Mouse (Mus musculus): Measurements from ENCODE around the gene Rreb1. TPM values are rescaled to one million over a fixed set of nuclear protein-coding genes. Genes with fewer than 3 reads are reported as not detected.

Rreb1 gene
- polyA plus RNA-seq, 1 experiment from 2014 or later = 14.8 TPM

DNA sequence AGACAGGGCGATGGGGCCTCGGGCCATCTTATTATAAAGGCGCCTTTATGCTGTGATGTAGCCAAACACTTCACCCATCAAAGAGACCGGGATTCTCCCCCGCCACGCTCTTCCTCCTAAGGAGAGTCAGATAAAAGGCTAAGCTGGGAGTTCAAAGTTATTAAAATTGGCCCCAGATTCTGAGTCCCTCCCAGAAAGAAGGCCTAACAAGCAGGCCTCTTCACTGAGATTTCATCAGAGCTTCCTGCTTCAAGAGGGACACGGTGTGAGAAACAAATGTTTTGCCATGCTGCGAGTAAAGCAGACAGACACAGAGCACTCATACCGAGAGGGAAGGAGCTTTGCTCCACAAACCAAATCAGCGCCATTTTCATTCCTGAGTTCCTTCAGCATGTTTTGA is 189.4 kb downstream of the Rreb1 start:
- Histone ChIP-seq H3K4me3 (replicated peaks) (no peak overlapping the region), H3K9me3 (replicated peaks) (no peaks in the 10 kb centered on the region), H3K36me3 (no peaks in the 10 kb centered on the region; the same call in 1 of the 2 replicates), H3K4me1 (peaks cover 41% of the 10 kb centered on the region), H3K27me3 (no peaks in the 10 kb centered on the region), H3K27ac (replicated peaks) (no peak overlapping the region; the same call in 1 of the 2 replicates), H3K4me2 (replicated peaks) (peak overlapping the region; percentile 24; the same call in 1 of the 2 replicates), H3K9ac (no peak overlapping the region)
- WGBS = 28% methylated on average over 10 of the region's 10 CpGs
- no peak for ATAC-seq (ENCODE audit: insufficient number of reproducible peaks, low FRiP score, low TSS enrichment, low read depth)

DNA sequence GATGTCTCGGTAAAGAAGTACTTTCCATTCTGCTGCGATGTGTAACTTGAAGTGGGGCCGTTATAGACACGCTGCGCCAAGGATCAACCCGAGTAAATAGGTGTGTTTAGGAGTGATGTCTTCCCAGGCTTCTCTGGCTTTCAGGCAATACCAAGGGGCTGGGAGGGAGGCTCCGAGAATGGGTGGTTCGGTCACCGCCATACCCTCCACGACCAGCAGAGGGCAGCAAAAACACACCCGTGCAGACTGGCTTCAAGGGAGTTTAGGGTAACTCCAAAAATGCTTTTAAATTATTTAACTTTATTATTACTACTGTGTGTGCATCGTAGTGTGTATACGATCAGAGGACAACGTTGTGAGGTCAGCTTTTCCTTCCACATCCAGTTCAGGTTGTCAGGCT is 191.1 kb downstream of the Rreb1 start:
- H3K4me2 ChIP-seq (replicated peaks) = 0 out of 2 replicates have a peak overlapping the region, but pooled peaks have one; percentile 12
- H3K27ac ChIP-seq (replicated peaks) = no peak overlapping the region
- H3K9me3 ChIP-seq (replicated peaks) = no peaks in the 10 kb centered on the region
- no peaks in the 10 kb centered on the region for H3K27me3 ChIP-seq
- no peak overlapping the region for H3K9ac ChIP-seq
- peaks cover 35% of the 10 kb centered on the region for H3K4me1 ChIP-seq
- no peak for ATAC-seq (ENCODE audit: insufficient number of reproducible peaks, low FRiP score, low TSS enrichment, low read depth)
- no peak overlapping the region for H3K4me3 ChIP-seq (replicated peaks)
- WGBS = 7% methylated on average over 14 of the region's 14 CpGs
- no peaks in the 10 kb centered on the region; the same call in 1 of the 2 replicates for H3K36me3 ChIP-seq

DNA sequence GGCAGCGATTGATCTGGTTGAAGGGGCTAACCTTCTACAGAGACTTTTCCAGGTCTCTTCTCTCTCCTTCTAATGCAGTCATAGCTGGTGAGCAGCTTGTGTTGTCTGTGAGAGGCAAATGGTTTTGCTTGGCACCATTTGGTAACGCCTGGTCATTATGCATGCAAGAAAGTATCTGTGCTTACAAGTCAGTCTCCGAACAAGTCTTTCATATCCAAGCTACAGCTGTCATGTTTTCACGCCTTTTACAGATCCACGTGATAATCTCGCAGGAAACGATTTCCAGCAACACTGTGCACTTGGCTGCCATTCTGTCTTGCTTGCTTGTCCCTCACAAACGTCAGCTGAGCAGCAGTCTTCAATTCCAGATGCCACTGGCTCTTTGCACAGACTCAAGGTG is 191.8 kb downstream of the Rreb1 start:
- WGBS = 57% methylated on average over 8 of the region's 8 CpGs
- Histone ChIP-seq H3K9me3 (replicated peaks) (no peaks in the 10 kb centered on the region), H3K4me2 (replicated peaks) (no peak overlapping the region), H3K27me3 (no peaks in the 10 kb centered on the region), H3K9ac (no peak overlapping the region), H3K36me3 (no peaks in the 10 kb centered on the region; the same call in 1 of the 2 replicates), H3K4me1 (peaks cover 29% of the 10 kb centered on the region), H3K4me3 (replicated peaks) (no peak overlapping the region), H3K27ac (replicated peaks) (no peak overlapping the region)
- no peak for ATAC-seq (ENCODE audit: insufficient number of reproducible peaks, low FRiP score, low TSS enrichment, low read depth)

- no peak for ATAC-seq (ENCODE audit: insufficient number of reproducible peaks, low FRiP score, low TSS enrichment, low read depth)
- WGBS = 82% methylated on average over 11 of the region's 11 CpGs
- H3K4me2 ChIP-seq (replicated peaks) = no peak overlapping the region
Observed at GRCm38 (mm10) chr13:37970887-37971530, 192.8 kb downstream of the Rreb1 start.

DNA sequence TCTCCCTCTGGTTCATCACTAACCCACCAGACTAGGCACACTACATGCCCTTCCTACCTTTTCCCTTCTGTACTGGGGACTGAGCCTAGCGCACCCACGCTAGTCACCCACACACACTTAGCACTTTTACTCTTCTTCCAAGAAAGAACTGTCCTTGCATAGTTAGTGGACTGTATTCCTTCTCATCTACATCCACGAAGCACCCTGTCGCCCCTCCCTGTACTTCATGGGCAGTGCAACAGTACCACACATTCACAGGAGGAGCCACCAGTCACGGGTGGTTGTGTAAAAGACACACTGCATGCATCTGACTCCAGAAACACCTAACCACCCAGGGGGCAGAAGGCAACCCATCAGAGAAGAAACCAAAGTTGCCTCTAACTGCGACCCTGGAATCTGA is 195.8 kb downstream of the Rreb1 start:
- no peak overlapping the region for H3K4me2 ChIP-seq (replicated peaks)

More at GRCm38 (mm10) chr13:37970887-37971530, 192.8 kb downstream of the Rreb1 start:
- H3K9me3 ChIP-seq (replicated peaks) = no peaks in the 10 kb centered on the region
- no peak overlapping the region for H3K9ac ChIP-seq
- H3K27ac ChIP-seq (replicated peaks) = no peak overlapping the region
- H3K27me3 ChIP-seq = no peaks in the 10 kb centered on the region
- H3K4me1 ChIP-seq = peaks cover 26% of the 10 kb centered on the region
- H3K4me3 ChIP-seq (replicated peaks) = no peak overlapping the region
- peaks cover 4% of the 10 kb centered on the region; the same call in 1 of the 2 replicates for H3K36me3 ChIP-seq

GRCm38 (mm10) chr13:37974731-37975130 is 196.5 kb downstream of the Rreb1 start:
- H3K36me3 ChIP-seq = peaks cover 35% of the 10 kb centered on the region
- H3K4me1 ChIP-seq = no peaks in the 10 kb centered on the region
- 85% methylated on average over 5 of the region's 5 CpGs for WGBS
- H3K27ac ChIP-seq (replicated peaks) = no peak overlapping the region
- no peak overlapping the region for H3K9ac ChIP-seq
- H3K27me3 ChIP-seq = no peaks in the 10 kb centered on the region
- no peak for ATAC-seq (ENCODE audit: insufficient number of reproducible peaks, low FRiP score, low TSS enrichment, low read depth)
- H3K4me3 ChIP-seq (replicated peaks) = no peak overlapping the region
- no peak overlapping the region for H3K4me2 ChIP-seq (replicated peaks)
- H3K9me3 ChIP-seq (replicated peaks) = no peaks in the 10 kb centered on the region

More for the DNA sequence above, 195.8 kb downstream of the Rreb1 start:
- no peaks in the 10 kb centered on the region for H3K27me3 ChIP-seq
- ATAC-seq (ENCODE audit: insufficient number of reproducible peaks, low FRiP score, low TSS enrichment, low read depth) = no peak
- peaks cover 6% of the 10 kb centered on the region for H3K4me1 ChIP-seq
- H3K27ac ChIP-seq (replicated peaks) = no peak overlapping the region
- H3K9ac ChIP-seq = no peak overlapping the region
- no peaks in the 10 kb centered on the region for H3K9me3 ChIP-seq (replicated peaks)
- 89% methylated on average over 6 of the region's 6 CpGs for WGBS
- no peak overlapping the region for H3K4me3 ChIP-seq (replicated peaks)
- peaks cover 29% of the 10 kb centered on the region for H3K36me3 ChIP-seq

DNA sequence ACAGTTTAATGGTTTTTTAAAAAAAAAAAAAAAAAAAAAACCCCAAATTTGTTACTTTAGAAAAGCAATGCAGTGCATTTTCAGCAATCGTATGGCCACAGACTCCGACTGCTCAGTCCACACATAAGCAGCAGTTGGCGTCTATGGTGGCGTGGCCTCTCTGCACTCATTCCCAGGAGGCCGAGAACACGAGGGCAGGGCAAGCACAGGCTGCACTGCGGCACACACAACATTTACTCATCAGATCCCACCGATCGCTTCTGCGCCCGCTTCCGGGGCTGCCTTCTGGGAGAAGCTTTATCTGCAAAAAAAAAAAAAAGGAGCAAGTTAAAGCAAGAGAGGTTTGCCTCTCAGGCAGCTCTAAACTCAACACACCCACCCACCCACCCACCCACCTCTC is 201.3 kb downstream of the Rreb1 start:
- WGBS = 90% methylated on average over 12 of the region's 12 CpGs
- no peak overlapping the region for H3K4me2 ChIP-seq (replicated peaks)
- H3K4me3 ChIP-seq (replicated peaks) = no peak overlapping the region
- no peaks in the 10 kb centered on the region for H3K27me3 ChIP-seq
- ATAC-seq (ENCODE audit: insufficient number of reproducible peaks, low FRiP score, low TSS enrichment, low read depth) = no peak
- no peaks in the 10 kb centered on the region for H3K9me3 ChIP-seq (replicated peaks)
- H3K27ac ChIP-seq (replicated peaks) = no peak overlapping the region
- H3K4me1 ChIP-seq = no peaks in the 10 kb centered on the region
- H3K36me3 ChIP-seq = peaks cover 73% of the 10 kb centered on the region
- H3K9ac ChIP-seq = no peak overlapping the region

DNA sequence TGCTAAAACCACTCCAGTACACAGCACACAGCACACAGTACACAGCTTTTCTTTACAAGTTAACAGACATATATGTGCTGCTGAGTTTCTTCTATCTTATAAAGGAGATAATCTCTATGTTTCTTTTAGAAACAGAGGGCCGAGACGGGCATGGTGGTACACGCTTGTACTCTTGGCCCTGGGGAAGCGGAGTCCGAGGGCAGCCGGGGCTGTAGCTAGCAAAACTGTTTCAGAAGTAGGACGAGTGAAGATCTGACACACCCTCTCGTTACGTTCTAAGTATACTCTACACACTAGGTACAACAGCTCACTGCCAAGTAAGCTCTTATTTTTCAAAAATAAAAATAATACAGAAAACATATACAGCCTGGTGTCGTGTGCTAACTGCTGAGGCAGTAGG is 202.1 kb downstream of the Rreb1 start:
- Histone ChIP-seq H3K36me3 (peaks cover 75% of the 10 kb centered on the region), H3K9me3 (replicated peaks) (no peaks in the 10 kb centered on the region), H3K9ac (no peak overlapping the region), H3K4me1 (no peaks in the 10 kb centered on the region), H3K4me2 (replicated peaks) (no peak overlapping the region), H3K4me3 (replicated peaks) (no peak overlapping the region), H3K27ac (replicated peaks) (no peak overlapping the region), H3K27me3 (no peaks in the 10 kb centered on the region)
- WGBS = 89% methylated on average over 10 of the region's 10 CpGs
- ATAC-seq (ENCODE audit: insufficient number of reproducible peaks, low FRiP score, low TSS enrichment, low read depth) = no peak

GRCm38 (mm10) chr13:37981063-37981462 is 202.9 kb downstream of the Rreb1 start:
- no peaks in the 10 kb centered on the region for H3K9me3 ChIP-seq (replicated peaks)
- H3K27ac ChIP-seq (replicated peaks) = no peak overlapping the region
- no peaks in the 10 kb centered on the region for H3K27me3 ChIP-seq
- H3K4me1 ChIP-seq = no peaks in the 10 kb centered on the region
- H3K36me3 ChIP-seq = peaks cover 79% of the 10 kb centered on the region
- WGBS = 91% methylated on average over 5 of the region's 5 CpGs
- H3K9ac ChIP-seq = no peak overlapping the region
- ATAC-seq (ENCODE audit: insufficient number of reproducible peaks, low FRiP score, low TSS enrichment, low read depth) = no peak
- H3K4me2 ChIP-seq (replicated peaks) = no peak overlapping the region
- no peak overlapping the region for H3K4me3 ChIP-seq (replicated peaks)

- Histone ChIP-seq H3K27ac (replicated peaks) (no peak overlapping the region), H3K4me2 (replicated peaks) (no peak overlapping the region), H3K9ac (no peak overlapping the region), H3K9me3 (replicated peaks) (no peaks in the 10 kb centered on the region), H3K4me3 (replicated peaks) (no peak overlapping the region), H3K27me3 (no peaks in the 10 kb centered on the region), H3K4me1 (no peaks in the 10 kb centered on the region), H3K36me3 (peaks cover 78% of the 10 kb centered on the region)
- ATAC-seq (ENCODE audit: insufficient number of reproducible peaks, low FRiP score, low TSS enrichment, low read depth) = no peak
- 77% methylated on average over 10 of the region's 10 CpGs for WGBS
Observed at GRCm38 (mm10) chr13:37986166-37986565, 208.0 kb downstream of the Rreb1 start.

GRCm38 (mm10) chr13:37989701-37990100 is 211.5 kb downstream of the Rreb1 start:
- no peaks in the 10 kb centered on the region for H3K4me1 ChIP-seq
- H3K27me3 ChIP-seq = no peaks in the 10 kb centered on the region
- H3K9ac ChIP-seq = no peak overlapping the region
- no peaks in the 10 kb centered on the region for H3K9me3 ChIP-seq (replicated peaks)
- 89% methylated on average over 8 of the region's 8 CpGs for WGBS
- H3K4me3 ChIP-seq (replicated peaks) = no peak overlapping the region
- no peak overlapping the region for H3K4me2 ChIP-seq (replicated peaks)
- H3K36me3 ChIP-seq = peaks cover 53% of the 10 kb centered on the region
- ATAC-seq (ENCODE audit: insufficient number of reproducible peaks, low FRiP score, low TSS enrichment, low read depth) = no peak
- H3K27ac ChIP-seq (replicated peaks) = no peak overlapping the region
